35 mouse cellular contexts compared by ENCODE assay signal in genomic region chr15:64005576-64006350, GRCm38 (mm10). TPM values are rescaled to one million over a fixed set of nuclear protein-coding genes. Genes with fewer than 3 reads are reported as not detected.
DNase-seq lines count a peak whose midpoint lies in the region; ATAC-seq and TF ChIP-seq lines count a peak whose summit lies in the region.
"Had no signal": no experiment of that assay in that cellular context is flagged by ENCODE, and none has a peak within 500 bp of the region (broad histone marks: within the 10 kb centered on the region; RNA-seq: fewer than 3 reads in every experiment).

No protein-coding gene starts in this region.

- H3K27me3 ChIP-seq in stomach, embryonic 16.5 days (ENCODE audit: control insufficient read depth, insufficient read depth, low read length), result no peaks in the 10 kb centered on the region
- no peaks in the 10 kb centered on the region for H3K27me3 ChIP-seq in stomach, postnatal 0 days (ENCODE audit: control insufficient read depth, insufficient read depth, low read length)
- no peaks in the 10 kb centered on the region for H3K27me3 ChIP-seq in C2C12 (ENCODE audit: control insufficient read depth, insufficient read depth, insufficient read length)
- H3K27me3 ChIP-seq: embryonic facial prominence, embryonic 13.5 days; forebrain, embryonic 12.5 days; hindbrain, embryonic 12.5 days; intestine, embryonic 15.5 days; limb, embryonic 12.5 days; lung, embryonic 15.5 days; neural tube, embryonic 13.5 days; stomach, embryonic 15.5 days had no signal

- H3K9me3 ChIP-seq in stomach, embryonic 16.5 days (replicated peaks; ENCODE audit: control insufficient read depth, low read length), result no peaks in the 10 kb centered on the region
- no peaks in the 10 kb centered on the region for H3K9me3 ChIP-seq in stomach, postnatal 0 days (ENCODE audit: control insufficient read depth, low read length)
- H3K9me3 ChIP-seq: embryonic facial prominence, embryonic 13.5 days; forebrain, embryonic 12.5 days; G1E; hindbrain, embryonic 12.5 days; intestine, embryonic 15.5 days; limb, embryonic 12.5 days; lung, embryonic 15.5 days; neural tube, embryonic 13.5 days; stomach, embryonic 15.5 days had no signal

- DNase-seq in stomach, postnatal 0 days (ENCODE audit: low spot score), result no peak
- peak; percentile 53 to 61 for DNase-seq in urinary bladder, postnatal 36 days (ENCODE audit: low spot score in 2 of 2)
- no peak for DNase-seq in right cerebral cortex, postnatal 25 days
- no peak for DNase-seq in thymus, postnatal 10 days (ENCODE audit: low spot score in 2 of 2)
- DNase-seq: adrenal gland, adult 2 months; adrenal gland, postnatal 36 days; cerebellum, adult 18-20 months; cerebellum, postnatal 10 days; forebrain, postnatal 0 days; gastrocnemius, postnatal 14 days; heart, postnatal 36 days; kidney, adult 8-10 months; kidney, postnatal 10 days; retina, postnatal 1 day; right cerebral cortex, postnatal 14 days; thymus, adult 18-20 months; thymus, postnatal 36 days had no signal

- H3K79me2 ChIP-seq in C2C12 (ENCODE audit: control insufficient read depth, insufficient read depth), result no peaks in the 10 kb centered on the region

- no peak overlapping the region for H3K9ac ChIP-seq in stomach, embryonic 16.5 days (ENCODE audit: low read length)
- no peak overlapping the region for H3K9ac ChIP-seq in stomach, postnatal 0 days (ENCODE audit: low read length)
- H3K9ac ChIP-seq: embryonic facial prominence, embryonic 13.5 days; forebrain, embryonic 12.5 days; forebrain, postnatal 0 days; hindbrain, embryonic 12.5 days; intestine, embryonic 15.5 days; limb, embryonic 12.5 days; lung, embryonic 15.5 days; neural tube, embryonic 13.5 days; stomach, embryonic 15.5 days had no signal

- H3K79me3 ChIP-seq in C2C12 (ENCODE audit: low read depth), result no peaks in the 10 kb centered on the region

- peak overlapping the region; percentile 61 for H3K27ac ChIP-seq in stomach, embryonic 16.5 days (ENCODE audit: low read length)
- no peak overlapping the region for H3K27ac ChIP-seq in stomach, postnatal 0 days (replicated peaks)
- peak overlapping the region; percentile 12 for H3K27ac ChIP-seq in embryonic fibroblast, embryonic 13.5 days (ENCODE audit: insufficient read depth, low read length)
- H3K27ac ChIP-seq: embryonic facial prominence, embryonic 13.5 days; forebrain, embryonic 12.5 days; hindbrain, embryonic 12.5 days; hindbrain, postnatal 0 days; intestine, embryonic 15.5 days; limb, embryonic 12.5 days; lung, embryonic 15.5 days; midbrain, embryonic 10.5 days; neural tube, embryonic 13.5 days; stomach, embryonic 15.5 days had no signal

- no peaks in the 10 kb centered on the region for H3K4me1 ChIP-seq in stomach, embryonic 16.5 days (ENCODE audit: control insufficient read depth, insufficient read depth, low read length)
- no peaks in the 10 kb centered on the region for H3K4me1 ChIP-seq in stomach, postnatal 0 days (replicated peaks; ENCODE audit: control insufficient read depth, insufficient read depth)
- peaks cover 3% of the 10 kb centered on the region; the same call in 1 of the 2 replicates for H3K4me1 ChIP-seq in embryonic fibroblast, embryonic 13.5 days (ENCODE audit: control insufficient read depth, insufficient read depth, low read length)
- H3K4me1 ChIP-seq: intestine, embryonic 15.5 days; lung, embryonic 15.5 days; neural tube, embryonic 13.5 days; stomach, embryonic 15.5 days had no signal

- no peak overlapping the region for H3K4me3 ChIP-seq in stomach, embryonic 16.5 days (replicated peaks; ENCODE audit: low read length)
- H3K4me3 ChIP-seq in stomach, postnatal 0 days (ENCODE audit: low read depth, low read length), result no peak overlapping the region
- no peak overlapping the region for H3K4me3 ChIP-seq in C2C12 (ENCODE audit: insufficient read depth, poor library complexity, severe bottlenecking)
- H3K4me3 ChIP-seq in embryonic fibroblast, embryonic 13.5 days (ENCODE audit: insufficient read depth, low read length), result no peak overlapping the region
- H3K4me3 ChIP-seq: embryonic facial prominence, embryonic 13.5 days; erythroblast, embryonic 14.5 days; forebrain, embryonic 12.5 days; hindbrain, embryonic 12.5 days; intestine, embryonic 15.5 days; limb, embryonic 12.5 days; lung, embryonic 15.5 days; midbrain, embryonic 10.5 days; neural tube, embryonic 13.5 days; stomach, embryonic 15.5 days had no signal

- TF ChIP-seq POLR2A in embryonic fibroblast, embryonic 13.5 days (IDR thresholded peaks at IDR 0.05; ENCODE audit: low read depth, low read length), result no peak

- 84% methylated on average over 18 of the region's 18 CpGs for WGBS in stomach, embryonic 16.5 days
- 77% methylated on average over 18 of the region's 18 CpGs for WGBS in stomach, postnatal 0 days

- no peak for ATAC-seq in stomach, embryonic 16.5 days (ENCODE audit: insufficient read depth, low FRiP score)
- no peak for ATAC-seq in stomach, postnatal 0 days (ENCODE audit: low FRiP score, low TSS enrichment)
- ATAC-seq: forebrain, postnatal 0 days; hindbrain, postnatal 0 days; intestine, embryonic 15.5 days; midbrain, embryonic 16.5 days had no signal

- H3ac ChIP-seq in C2C12 (ENCODE audit: control insufficient read depth, insufficient read length, low read depth), result peak overlapping the region; percentile 28

- TF ChIP-seq CTCF in stomach, postnatal 0 days (IDR thresholded peaks at IDR 0.05; ENCODE audit: low read depth), result no peak
- TF ChIP-seq CTCF in C2C12 (IDR thresholded peaks at IDR 0.05; ENCODE audit: control insufficient read depth, insufficient read depth, insufficient read length), result no peak
- TF ChIP-seq CTCF in embryonic fibroblast, embryonic 13.5 days (IDR thresholded peaks at IDR 0.05; ENCODE audit: borderline replicate concordance, insufficient read depth, low read length), result no peak

- H3K4me2 ChIP-seq in stomach, embryonic 16.5 days (ENCODE audit: low read depth, low read length), result no peak overlapping the region
- H3K4me2 ChIP-seq in stomach, postnatal 0 days (replicated peaks; ENCODE audit: low read depth), result no peak overlapping the region
- H3K4me2 ChIP-seq: embryonic facial prominence, embryonic 13.5 days; forebrain, embryonic 12.5 days; heart, embryonic 11.5 days; hindbrain, embryonic 12.5 days; intestine, embryonic 15.5 days; limb, embryonic 12.5 days; liver, embryonic 11.5 days; lung, embryonic 15.5 days; neural tube, embryonic 13.5 days; stomach, embryonic 15.5 days had no signal

- no peaks in the 10 kb centered on the region for H3K36me3 ChIP-seq in stomach, embryonic 16.5 days (ENCODE audit: control insufficient read depth, insufficient read depth, low read length)
- no peaks in the 10 kb centered on the region for H3K36me3 ChIP-seq in stomach, postnatal 0 days (ENCODE audit: control insufficient read depth, insufficient read depth, low read length)
- no peaks in the 10 kb centered on the region for H3K36me3 ChIP-seq in C2C12 (ENCODE audit: control insufficient read depth, insufficient read depth)
- H3K36me3 ChIP-seq: forebrain, embryonic 12.5 days; hindbrain, embryonic 12.5 days; intestine, embryonic 15.5 days; limb, embryonic 12.5 days; lung, embryonic 15.5 days; midbrain, embryonic 10.5 days; stomach, embryonic 15.5 days had no signal

- TF ChIP-seq EP300 in stomach, postnatal 0 days (optimal IDR thresholded peaks at IDR 0.05), result no peak

TF ChIP-seq in C2C12, 6 proteins besides CTCF, POLR2A, EP300 and RAD21:
- TF ChIP-seq MYOD1 (IDR thresholded peaks at IDR 0.05; ENCODE audit: control insufficient read depth, insufficient read length, low read depth) (peak; percentile 44), FOSL1 (IDR thresholded peaks at IDR 0.05; ENCODE audit: insufficient read depth, low read length, poor library complexity, severe bottlenecking) (peak; percentile 100), MAX (IDR thresholded peaks at IDR 0.05) (no peak), CEBPB (IDR thresholded peaks at IDR 0.05; ENCODE audit: low read depth) (peak; percentile 13)

RNA-seq across cellular contexts. Expression of gene Fam49b, which starts 54.5 kb away (rescaled TPM):
- 44.3 and 49.5 TPM in 2 replicates for polyA plus RNA-seq in stomach, embryonic 16.5 days (2015; fragmentation: Nextera tagmentation; extraction: Ambion mirVana)
- polyA plus RNA-seq in stomach, postnatal 0 days (2015; fragmentation: Nextera tagmentation; extraction: Ambion mirVana), result 32.0 and 32.2 TPM in 2 replicates
- polyA plus RNA-seq in C2C12 (2012; fragmentation: generic; extraction: Trizol), result 34.3 TPM
- 74.0 and 83.3 TPM in 2 replicates for polyA plus RNA-seq in embryonic fibroblast, embryonic 13.5 days (2011; ENCODE audit: insufficient read length, low read depth, missing spikeins)

Comparison
In these comparisons a context has a peak if more than half of its experiments do, and no peak if none do; other contexts are left out.
1. DNase-seq: peak in urinary bladder, postnatal 36 days (2 of 2); none in stomach, postnatal 0 days (single experiment), right cerebral cortex, postnatal 25 days (single experiment) and thymus, postnatal 10 days (0 of 2).